Mouse (Mus musculus) limb, embryonic 14.5 days (tissue): ENCODE data around the gene Col4a1. TPM values are rescaled to one million over a fixed set of nuclear protein-coding genes. Genes with fewer than 3 reads are reported as not detected.

ENCODE experiments used
- ATAC-seq: fragments of 200-750 bp; cut with Nextera tagmentation; 2 replicates; pipeline ENCODE4 v1.8.0; 2017; ENCODE audit warnings: low read depth, moderate number of reproducible peaks, moderate TSS enrichment; ENCODE audit not compliant: low FRiP score
- DNase-seq: peaks from one replicate; pipeline ENCODE4 v3.0.0-alpha.2; 2015; ENCODE audit warnings: low spot score
- H3K27ac ChIP-seq: fragments of 300-500 bp; sonication (generic); replicated peaks from 2 replicates; pipeline ENCODE4 v1.5.1; 2014; ENCODE audit warnings: low read depth, mild to moderate bottlenecking, low read length, moderate library complexity, mixed read lengths
- H3K27me3 ChIP-seq: fragments of 300-500 bp; sonication (generic); 2 replicates; pipeline ENCODE4 v1.6.1; 2014; ENCODE audit warnings: low read length, mixed read lengths; ENCODE audit not compliant: control insufficient read depth, insufficient read depth
- H3K36me3 ChIP-seq: fragments of 300-500 bp; sonication (generic); 2 replicates; pipeline ENCODE4 v1.6.1; 2014; ENCODE audit warnings: mild to moderate bottlenecking, low read length, moderate library complexity, mixed read lengths; ENCODE audit not compliant: control insufficient read depth, insufficient read depth
- H3K4me1 ChIP-seq: fragments of 300-500 bp; sonication (generic); 2 replicates; pipeline ENCODE4 v1.6.1; 2014; ENCODE audit warnings: antibody characterized with exemption, low read length, mixed read lengths; ENCODE audit not compliant: control insufficient read depth, insufficient read depth
- H3K4me2 ChIP-seq: fragments of 300-500 bp; sonication (generic); replicated peaks from 2 replicates; pipeline ENCODE4 v1.6.1; 2014; ENCODE audit warnings: low read depth, mild to moderate bottlenecking, low read length, moderate library complexity; ENCODE audit not compliant: severe bottlenecking
- H3K4me3 ChIP-seq: fragments of 300-500 bp; sonication (generic); replicated peaks from 2 replicates; pipeline ENCODE4 v1.5.1; 2014; ENCODE audit warnings: low read length
- H3K9ac ChIP-seq: fragments of 300-500 bp; sonication (generic); 2 replicates; pipeline ENCODE4 v1.6.1; 2014; ENCODE audit warnings: mild to moderate bottlenecking, low read depth, low read length, moderate library complexity; ENCODE audit not compliant: severe bottlenecking
- H3K9me3 ChIP-seq: fragments of 300-500 bp; sonication (generic); 2 replicates; pipeline ENCODE4 v1.6.1; 2016; ENCODE audit warnings: low read length; ENCODE audit not compliant: control insufficient read depth
- POLR2A ChIP-seq: fragments of 200-500 bp; IDR thresholded peaks from 2 replicates; pipeline ENCODE4 v1.8.0; 2012; ENCODE audit warnings: inconsistent platforms, mild to moderate bottlenecking, moderate library complexity, borderline replicate concordance; ENCODE audit not compliant: insufficient read depth, insufficient read length; ENCODE audit errors: extremely low read depth
- WGBS: fragments of 180-500 bp; shearing (Covaris S2); extraction: QIAGEN DNeasy Blood & Tissue Kit; methylation state at CpG from one replicate; pipeline ENCODE4 v1.1.7; 2014; 5-methylcytosine and 5-hydroxymethylcytosine counted together
- polyA plus RNA-seq, 2 experiments: library from polyadenylated mRNA; depleted of rRNA in 1 of 2; stranded (reverse) in 1 of 2; unstranded in 1 of 2; fragments of >200 nt; fragmentation: Nextera tagmentation in 1 of 2; extraction: Ambion mirVana in 1 of 2; gene quantifications; 2 replicates each; pipeline versions ENCODE4 v1.2.1 to v1.2.3; 2012 to 2014

Col4a1 gene
- polyA plus RNA-seq, 2 experiments = 215 to 225 TPM

- DNase-seq = no peak
- Histone ChIP-seq H3K4me1 (peaks cover 3% of the 10 kb centered on the region; the same call in 1 of the 2 replicates), H3K4me3 (no peak overlapping the region), H3K9me3 (no peaks in the 10 kb centered on the region), H3K36me3 (no peaks in the 10 kb centered on the region), H3K27ac (no peak overlapping the region), H3K9ac (no peak overlapping the region), H3K4me2 (no peak overlapping the region), H3K27me3 (no peaks in the 10 kb centered on the region)
- 85% methylated on average over 10 of the region's 10 CpGs for WGBS
- ATAC-seq = no peak
- TF ChIP-seq POLR2A = no peak
These were observed 25.0 kb upstream of the Col4a1 start for GRCm38 (mm10) chr8:11337642-11338041.

GRCm38 (mm10) chr8:11336346-11336745, 23.7 kb upstream of the Col4a1 start:
- Histone ChIP-seq H3K27me3 (no peaks in the 10 kb centered on the region), H3K9ac (no peak overlapping the region), H3K9me3 (no peaks in the 10 kb centered on the region), H3K36me3 (no peaks in the 10 kb centered on the region), H3K4me2 (no peak overlapping the region), H3K4me1 (peaks cover 3% of the 10 kb centered on the region; the same call in 1 of the 2 replicates), H3K27ac (no peak overlapping the region), H3K4me3 (no peak overlapping the region)
- no peak for TF ChIP-seq POLR2A
- ATAC-seq = no peak
- 77% methylated on average over 5 of the region's 5 CpGs for WGBS
- no peak for DNase-seq

- WGBS = 78% methylated on average over 4 of the region's 4 CpGs
- Histone ChIP-seq H3K27ac (no peak overlapping the region), H3K4me1 (peaks cover 3% of the 10 kb centered on the region; the same call in 1 of the 2 replicates), H3K4me2 (no peak overlapping the region), H3K36me3 (no peaks in the 10 kb centered on the region), H3K4me3 (no peak overlapping the region), H3K9ac (no peak overlapping the region), H3K27me3 (no peaks in the 10 kb centered on the region), H3K9me3 (no peaks in the 10 kb centered on the region)
- no peak for TF ChIP-seq POLR2A
- DNase-seq (no peak), ATAC-seq (no peak)
These were observed 22.6 kb upstream of the Col4a1 start for GRCm38 (mm10) chr8:11335238-11335637.

GRCm38 (mm10) chr8:11334493-11334892, 21.9 kb upstream of the Col4a1 start:
- WGBS = 86% methylated on average over 3 of the region's 3 CpGs
- H3K9ac ChIP-seq = no peak overlapping the region
- ATAC-seq (no peak), DNase-seq (no peak)
- no peak overlapping the region for H3K27ac ChIP-seq
- no peaks in the 10 kb centered on the region for H3K27me3 ChIP-seq
- H3K36me3 ChIP-seq = no peaks in the 10 kb centered on the region
- no peaks in the 10 kb centered on the region for H3K4me1 ChIP-seq
- no peak overlapping the region for H3K4me3 ChIP-seq
- TF ChIP-seq POLR2A = no peak
- H3K9me3 ChIP-seq = no peaks in the 10 kb centered on the region
- no peak overlapping the region for H3K4me2 ChIP-seq

GRCm38 (mm10) chr8:11333746-11334145, 21.1 kb upstream of the Col4a1 start:
- no peak for TF ChIP-seq POLR2A
- no peak for ATAC-seq
- 73% methylated on average over 6 of the region's 6 CpGs for WGBS
- no peaks in the 10 kb centered on the region for H3K36me3 ChIP-seq
- H3K27me3 ChIP-seq = no peaks in the 10 kb centered on the region
- no peak overlapping the region for H3K9ac ChIP-seq
- no peak overlapping the region for H3K4me2 ChIP-seq
- no peak overlapping the region for H3K4me3 ChIP-seq
- no peak for DNase-seq
- no peak overlapping the region for H3K27ac ChIP-seq
- no peaks in the 10 kb centered on the region for H3K9me3 ChIP-seq
- H3K4me1 ChIP-seq = no peaks in the 10 kb centered on the region

- H3K9ac ChIP-seq = no peak overlapping the region
- 67% methylated on average over 4 of the region's 4 CpGs for WGBS
- H3K27me3 ChIP-seq = no peaks in the 10 kb centered on the region
- H3K4me1 ChIP-seq = peaks cover 14% of the 10 kb centered on the region
- ATAC-seq = no peak
- H3K4me2 ChIP-seq = no peak overlapping the region
- no peak overlapping the region for H3K27ac ChIP-seq
- no peak overlapping the region for H3K4me3 ChIP-seq
- DNase-seq = no peak
- no peaks in the 10 kb centered on the region for H3K36me3 ChIP-seq
- no peaks in the 10 kb centered on the region for H3K9me3 ChIP-seq
- no peak for TF ChIP-seq POLR2A
These were observed 18.9 kb upstream of the Col4a1 start for GRCm38 (mm10) chr8:11331561-11331960.
